Mouse (Mus musculus): Measurements from ENCODE around the gene Cdc6.

- no peak for TF ChIP-seq MAX (IDR thresholded peaks at IDR 0.05)
- TF ChIP-seq CTCF (IDR thresholded peaks at IDR 0.05; ENCODE audit: control insufficient read depth, insufficient read depth, insufficient read length) = no peak
- TF ChIP-seq MYOD1 (IDR thresholded peaks at IDR 0.05; ENCODE audit: control insufficient read depth, insufficient read length, low read depth) = no peak
- no peak for TF ChIP-seq USF1 (IDR thresholded peaks at IDR 0.05; ENCODE audit: low read depth)
- TF ChIP-seq CEBPB (IDR thresholded peaks at IDR 0.05; ENCODE audit: low read depth) = no peak
- TF ChIP-seq MYOG (IDR thresholded peaks at IDR 0.05; ENCODE audit: control insufficient read depth, extremely low read depth, insufficient read length) = no peak
Observed at GRCm38 (mm10) chr11:98917428-98918005, 9.9 kb downstream of the Cdc6 start.
